Mouse (Mus musculus) lung, postnatal 0 days (tissue): ENCODE measurements around the gene Sptbn4. TPM values are rescaled to one million over a fixed set of nuclear protein-coding genes. Genes with fewer than 3 reads are reported as not detected.
A peak's percentile ranks its signal among the peaks of the same experiment; 100 is the strongest.

Experiments used
- ATAC-seq: fragments of 200-750 bp; cut with Nextera tagmentation; 2 replicates; pipeline ENCODE4 v1.8.0; 2017; ENCODE audit warnings: moderate library complexity
- DNase-seq: peaks from one replicate; pipeline ENCODE4 v3.0.0-alpha.2; 2016; ENCODE audit warnings: low spot score
- H3K27ac ChIP-seq: fragments of 300-500 bp; sonication (generic); 2 replicates; pipeline ENCODE4 v1.5.1; 2014; ENCODE audit warnings: antibody characterized with exemption, mild to moderate bottlenecking, low read length, mixed read lengths
- H3K27me3 ChIP-seq: fragments of 300-500 bp; sonication (generic); replicated peaks from 2 replicates; pipeline ENCODE4 v1.6.1; 2014; ENCODE audit warnings: low read length, mixed read lengths; ENCODE audit not compliant: insufficient read depth
- H3K36me3 ChIP-seq: fragments of 300-500 bp; sonication (generic); 2 replicates; pipeline ENCODE4 v1.6.1; 2014; ENCODE audit warnings: low read length, mixed read lengths; ENCODE audit not compliant: insufficient read depth
- H3K4me1 ChIP-seq: fragments of 300-500 bp; sonication (generic); 2 replicates; pipeline ENCODE4 v1.6.1; 2014; ENCODE audit warnings: antibody characterized with exemption, low read depth, low read length, mixed read lengths; ENCODE audit not compliant: insufficient read depth
- H3K4me2 ChIP-seq: fragments of 300-500 bp; sonication (generic); replicated peaks from 2 replicates; pipeline ENCODE4 v1.6.1; 2014; ENCODE audit warnings: low read depth, mild to moderate bottlenecking, low read length, moderate library complexity, mixed read lengths
- H3K4me3 ChIP-seq: fragments of 300-500 bp; sonication (generic); 2 replicates; pipeline ENCODE4 v1.5.1; 2014; ENCODE audit warnings: low read depth, low read length
- H3K9ac ChIP-seq: fragments of 300-500 bp; sonication (generic); replicated peaks from 2 replicates; pipeline ENCODE4 v1.6.1; 2014; ENCODE audit warnings: low read depth, mild to moderate bottlenecking
- H3K9me3 ChIP-seq: fragments of 300-500 bp; sonication (generic); 2 replicates; pipeline ENCODE4 v1.6.1; 2016; ENCODE audit warnings: low read length, mixed read lengths
- CTCF ChIP-seq: IDR thresholded peaks from 2 replicates; pipeline ENCODE4 v1.5.1; 2016; ENCODE audit warnings: antibody characterized with exemption, mild to moderate bottlenecking
- EP300 ChIP-seq: IDR thresholded peaks from 2 replicates; pipeline ENCODE4 v1.6.1; 2016; ENCODE audit warnings: antibody characterized with exemption, mild to moderate bottlenecking, control low read depth
- WGBS: fragments of 180-500 bp; shearing (Covaris S2); extraction: QIAGEN DNeasy Blood & Tissue Kit; methylation state at CpG from one replicate; pipeline ENCODE4 v1.1.7; 2014; 5-methylcytosine and 5-hydroxymethylcytosine counted together
- polyA plus RNA-seq: library from polyadenylated mRNA; unstranded; fragments of >200 nt; fragmentation: Nextera tagmentation; extraction: Ambion mirVana; gene quantifications from 2 replicates; pipeline ENCODE4 v1.2.1, GENCODE M21; 2015

The Sptbn4 gene
- polyA plus RNA-seq, 1 experiment from 2014 or later = 0.20 TPM

DNA sequence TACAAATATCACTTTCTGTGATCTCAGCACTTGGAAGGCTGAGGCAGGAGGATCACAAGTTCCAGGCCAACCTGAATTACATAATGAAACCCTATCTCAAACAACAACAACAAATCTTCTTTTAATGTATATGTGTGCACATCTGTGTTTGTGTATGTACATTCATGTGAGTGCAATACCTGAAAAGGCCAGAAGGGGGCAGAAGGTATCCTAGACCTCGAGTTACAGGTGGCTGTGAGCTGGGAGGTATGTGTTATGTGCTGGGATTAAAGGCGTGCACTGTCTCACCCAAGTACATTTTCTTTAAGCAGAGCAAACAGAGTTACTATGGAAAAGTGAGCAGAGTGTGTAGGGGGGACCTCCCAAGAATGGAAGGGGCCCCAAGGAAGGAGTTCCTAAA, 18.4 kb downstream of the Sptbn4 start:
- H3K4me2 ChIP-seq = no peak overlapping the region
- WGBS = 61% methylated on average over 2 of the region's 2 CpGs
- H3K9ac ChIP-seq = no peak overlapping the region
- DNase-seq (no peak), ATAC-seq (no peak)
- no peaks in the 10 kb centered on the region for H3K9me3 ChIP-seq
- no peaks in the 10 kb centered on the region for H3K4me1 ChIP-seq
- no peak overlapping the region for H3K27ac ChIP-seq
- H3K27me3 ChIP-seq = no peaks in the 10 kb centered on the region
- H3K36me3 ChIP-seq = no peaks in the 10 kb centered on the region
- TF ChIP-seq CTCF (peak; percentile 34), EP300 (no peak)
- no peak overlapping the region for H3K4me3 ChIP-seq

- ATAC-seq (no peak), DNase-seq (no peak)
- H3K27ac ChIP-seq = no peak overlapping the region
- no peaks in the 10 kb centered on the region for H3K4me1 ChIP-seq
- no peak overlapping the region for H3K9ac ChIP-seq
- no peaks in the 10 kb centered on the region for H3K27me3 ChIP-seq
- TF ChIP-seq EP300 (no peak), CTCF (no peak)
- no peaks in the 10 kb centered on the region for H3K36me3 ChIP-seq
- no peak overlapping the region for H3K4me3 ChIP-seq
- H3K4me2 ChIP-seq = no peak overlapping the region
- H3K9me3 ChIP-seq = no peaks in the 10 kb centered on the region
- WGBS = 74% methylated on average over 11 of the region's 11 CpGs
Measured at GRCm38 (mm10) chr7:27428002-27428401, 19.5 kb downstream of the Sptbn4 start.

DNA sequence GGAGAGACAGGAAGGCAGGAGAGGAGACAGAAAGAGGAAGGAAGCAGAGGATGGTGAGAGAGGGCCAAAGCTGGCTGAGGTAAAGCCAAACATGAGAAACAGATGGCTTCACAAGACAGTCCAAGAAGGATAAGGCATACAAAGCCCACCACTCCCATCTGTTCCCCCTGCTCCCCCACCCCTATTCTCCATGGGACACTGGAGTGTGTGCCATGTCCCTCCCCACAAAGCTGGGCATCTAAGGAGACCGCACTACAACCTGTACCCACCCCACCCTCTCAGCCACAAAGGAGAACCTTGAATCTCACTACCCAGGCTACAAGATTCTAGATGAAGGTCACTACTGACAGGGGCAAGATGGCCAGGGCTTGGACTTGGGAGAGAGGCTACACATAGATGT, 20.1 kb downstream of the Sptbn4 start:
- no peak overlapping the region for H3K4me3 ChIP-seq
- H3K4me1 ChIP-seq = no peaks in the 10 kb centered on the region
- no peak overlapping the region for H3K27ac ChIP-seq
- no peaks in the 10 kb centered on the region for H3K27me3 ChIP-seq
- no peak for TF ChIP-seq EP300
- no peak for TF ChIP-seq CTCF
- no peaks in the 10 kb centered on the region for H3K9me3 ChIP-seq
- H3K36me3 ChIP-seq = no peaks in the 10 kb centered on the region
- ATAC-seq = no peak
- DNase-seq = no peak
- no peak overlapping the region for H3K4me2 ChIP-seq
- WGBS = 89% methylated on average over 1 of the region's 1 CpGs
- H3K9ac ChIP-seq = no peak overlapping the region

- H3K27ac ChIP-seq = no peak overlapping the region
- H3K4me2 ChIP-seq = no peak overlapping the region
- DNase-seq (no peak), ATAC-seq (no peak)
- no peak for TF ChIP-seq CTCF
- TF ChIP-seq EP300 = no peak
- no peaks in the 10 kb centered on the region for H3K27me3 ChIP-seq
- 77% methylated on average over 12 of the region's 12 CpGs for WGBS
- H3K9ac ChIP-seq = no peak overlapping the region
- H3K4me1 ChIP-seq = no peaks in the 10 kb centered on the region
- H3K36me3 ChIP-seq = no peaks in the 10 kb centered on the region
- H3K9me3 ChIP-seq = no peaks in the 10 kb centered on the region
- H3K4me3 ChIP-seq = no peak overlapping the region
Measured at GRCm38 (mm10) chr7:27423556-27424326, 23.7 kb downstream of the Sptbn4 start.

GRCm38 (mm10) chr7:27419101-27419500, 28.4 kb downstream of the Sptbn4 start:
- Histone ChIP-seq H3K9me3 (no peaks in the 10 kb centered on the region), H3K9ac (no peak overlapping the region), H3K4me2 (no peak overlapping the region), H3K4me3 (no peak overlapping the region), H3K4me1 (no peaks in the 10 kb centered on the region), H3K27me3 (no peaks in the 10 kb centered on the region), H3K36me3 (no peaks in the 10 kb centered on the region), H3K27ac (no peak overlapping the region)
- TF ChIP-seq CTCF = peak; percentile 40
- no peak for TF ChIP-seq EP300
- no peak for ATAC-seq
- DNase-seq = no peak
- 71% methylated on average over 3 of the region's 3 CpGs for WGBS

DNA sequence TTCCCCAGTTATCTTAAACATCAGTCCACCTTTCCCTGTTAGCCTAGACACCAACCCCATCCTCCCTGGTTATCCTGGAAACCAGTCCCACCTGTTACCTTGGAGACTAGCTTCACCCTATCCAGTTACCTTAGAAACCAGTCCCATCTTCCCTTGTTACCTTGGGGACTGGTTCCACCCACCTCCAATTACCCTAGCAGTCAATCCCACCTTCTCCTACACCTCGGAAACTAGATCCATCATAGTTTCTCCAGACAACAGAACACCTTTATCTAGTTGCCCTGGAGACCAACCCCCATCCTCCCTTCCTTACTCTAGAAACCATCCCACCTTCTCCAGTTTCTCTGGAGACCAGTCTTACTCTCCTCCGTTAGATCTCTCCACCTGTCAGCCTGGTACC, 30.3 kb downstream of the Sptbn4 start:
- no peak overlapping the region for H3K9ac ChIP-seq
- ATAC-seq (no peak), DNase-seq (no peak)
- H3K4me3 ChIP-seq = no peak overlapping the region
- no peaks in the 10 kb centered on the region for H3K9me3 ChIP-seq
- H3K4me2 ChIP-seq = no peak overlapping the region
- no peaks in the 10 kb centered on the region for H3K27me3 ChIP-seq
- H3K27ac ChIP-seq = no peak overlapping the region
- H3K36me3 ChIP-seq = no peaks in the 10 kb centered on the region
- WGBS = 61% methylated on average over 2 of the region's 2 CpGs
- TF ChIP-seq CTCF (no peak), EP300 (no peak)
- H3K4me1 ChIP-seq = no peaks in the 10 kb centered on the region
